Mouse (Mus musculus) neutrophil, adult 83 days (primary cell): ENCODE data around the gene Hoxa13. TPM values are rescaled to one million over a fixed set of nuclear protein-coding genes. Genes with fewer than 3 reads are reported as not detected.

Experiments used
- total RNA-seq, 2 experiments: library from RNA; stranded (reverse); gene quantifications; one replicate each; pipeline ENCODE4 v1.2.4; 2023

Gene Hoxa13
- total RNA-seq: not detected

DNA sequence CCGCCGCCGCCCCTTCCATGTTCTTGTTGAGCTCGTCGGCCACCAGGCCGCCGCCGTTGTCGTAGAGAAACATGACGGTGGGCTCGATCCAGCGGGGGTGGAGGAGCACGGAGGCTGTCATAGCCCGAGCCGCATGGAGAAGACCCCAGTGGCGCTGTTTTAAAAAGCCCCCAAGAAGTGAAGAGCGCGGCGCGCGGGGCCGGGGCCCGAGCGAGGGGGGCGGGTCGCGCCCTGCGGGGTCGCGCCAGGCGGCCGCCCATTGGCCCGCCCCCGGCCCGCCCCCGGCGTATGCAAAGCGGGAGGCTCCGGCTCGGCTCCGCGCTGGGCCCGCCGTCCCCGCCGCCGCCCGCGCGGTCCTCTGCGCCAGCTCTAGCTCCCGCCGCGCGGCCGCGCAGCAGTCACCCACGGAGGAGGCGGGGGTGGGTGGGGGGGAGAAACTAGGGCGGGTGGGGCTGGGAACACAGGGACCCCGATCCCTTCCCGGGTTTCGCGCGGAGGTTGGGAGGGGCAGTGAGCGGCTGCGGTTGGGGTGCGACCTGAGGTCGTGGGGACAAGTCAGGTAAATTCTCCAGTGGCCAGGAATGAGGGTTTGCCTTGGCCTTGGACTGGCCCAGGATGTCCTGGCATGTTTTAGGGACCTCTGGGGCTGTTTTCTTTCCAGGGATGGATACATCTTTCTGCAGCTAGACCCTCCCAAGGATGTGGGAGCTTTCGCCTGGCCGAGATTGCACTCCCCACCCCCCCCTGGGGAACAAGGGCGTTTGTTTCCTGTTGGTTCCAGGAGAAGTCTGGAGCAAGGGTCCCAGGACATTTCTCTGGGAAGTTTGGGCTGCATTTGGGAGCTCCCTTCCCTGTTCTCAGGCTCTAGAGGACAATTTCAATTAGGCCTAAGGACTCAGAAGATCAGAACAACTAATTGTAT, at the start of gene Hoxa13:
Gene Hoxa13, minus strand, starts transcription at position 227 of the 922 bp plus-strand sequence.

DNA sequence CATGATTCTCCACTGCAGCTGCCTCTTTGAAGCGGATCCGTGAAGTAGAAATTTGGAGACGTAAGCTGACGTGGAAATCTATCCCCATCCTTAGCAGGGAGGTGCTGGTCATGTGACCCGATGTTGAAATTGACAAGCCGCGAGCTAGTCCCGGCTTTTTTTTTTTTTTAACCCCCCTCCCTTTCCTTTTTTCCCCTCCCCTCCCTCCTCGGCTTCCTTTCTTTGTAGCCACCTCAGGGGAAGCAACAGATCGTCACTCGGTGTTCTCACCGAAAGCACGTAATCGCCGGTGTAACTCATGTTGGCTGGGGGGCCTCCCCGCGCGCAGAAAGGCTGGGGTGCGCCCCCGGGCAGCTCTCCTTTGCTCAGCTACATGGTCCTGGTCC, 14.9 kb downstream of the Hoxa13 start, which contains the start of gene Hoxa11:
Gene Hoxa11, minus strand, starts transcription at position 54 of the 386 bp plus-strand sequence.

DNA sequence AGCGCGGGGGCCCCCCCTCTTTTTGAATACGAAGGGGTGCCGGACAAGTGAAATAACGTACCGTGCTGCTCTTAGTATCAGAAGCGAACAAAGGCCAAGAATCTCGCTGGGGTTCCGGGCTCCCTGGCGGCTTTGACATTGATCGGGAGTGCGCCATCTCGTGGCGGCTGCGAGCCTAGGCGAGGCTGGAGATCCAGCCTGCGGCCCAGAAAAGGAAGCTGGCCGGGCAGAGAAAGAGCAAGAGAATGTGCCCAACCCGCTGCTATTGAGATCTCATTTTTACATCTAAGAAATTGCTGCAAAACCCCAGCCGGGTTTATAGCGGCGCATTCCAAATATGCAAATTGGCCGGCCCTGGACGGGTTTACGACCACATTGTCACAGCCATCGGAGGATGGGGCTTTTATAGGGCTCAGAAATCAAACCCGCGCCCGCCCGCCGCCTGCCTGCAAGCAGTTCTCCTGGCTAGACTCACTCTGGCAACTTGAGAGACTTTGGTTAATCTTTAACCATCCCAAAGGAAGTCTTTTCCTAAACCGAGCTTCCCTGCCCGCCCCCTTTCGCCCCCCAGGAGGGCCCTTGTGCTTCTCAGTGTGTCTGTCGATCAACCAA, 20.2 kb downstream of the Hoxa13 start, which contains the start of gene Hoxa10:
Gene Hoxa10, minus strand, starts transcription at position 466 of the 612 bp plus-strand sequence.

DNA sequence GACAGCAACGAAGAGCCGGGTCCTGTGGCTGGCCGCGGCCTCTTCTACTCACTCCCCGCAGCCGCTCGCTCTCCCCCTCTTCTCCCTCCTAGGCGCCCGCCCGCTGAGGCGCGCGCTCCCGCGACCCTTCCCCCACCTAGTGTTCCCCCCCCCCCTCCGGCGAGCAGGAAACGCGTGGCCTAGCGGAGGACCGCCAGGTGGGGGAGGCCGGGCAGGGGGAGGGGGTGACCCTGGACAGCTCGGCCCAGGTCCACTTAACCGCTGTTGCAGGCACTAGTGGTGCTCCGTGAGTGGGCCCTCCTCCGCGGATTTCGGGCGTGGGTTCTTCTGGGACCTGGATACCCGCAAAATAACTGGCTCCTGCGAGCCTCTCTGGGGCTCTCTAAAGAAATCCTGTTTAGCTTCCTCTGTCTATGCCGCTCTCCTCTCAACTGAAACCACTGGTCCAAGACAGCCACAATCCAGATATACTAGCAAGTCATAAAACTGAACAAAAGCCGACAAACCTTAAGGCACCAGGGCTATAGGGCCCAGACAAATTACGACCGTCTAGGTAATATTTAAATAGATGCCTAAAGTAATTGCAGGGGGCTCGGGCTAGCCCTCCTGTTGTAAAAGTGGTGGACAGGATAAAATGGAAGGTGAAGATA, 30.0 kb downstream of the Hoxa13 start, which contains the start of gene Hoxa9:
Gene Hoxa9, minus strand, starts transcription at position 574 of the 650 bp plus-strand sequence.

DNA sequence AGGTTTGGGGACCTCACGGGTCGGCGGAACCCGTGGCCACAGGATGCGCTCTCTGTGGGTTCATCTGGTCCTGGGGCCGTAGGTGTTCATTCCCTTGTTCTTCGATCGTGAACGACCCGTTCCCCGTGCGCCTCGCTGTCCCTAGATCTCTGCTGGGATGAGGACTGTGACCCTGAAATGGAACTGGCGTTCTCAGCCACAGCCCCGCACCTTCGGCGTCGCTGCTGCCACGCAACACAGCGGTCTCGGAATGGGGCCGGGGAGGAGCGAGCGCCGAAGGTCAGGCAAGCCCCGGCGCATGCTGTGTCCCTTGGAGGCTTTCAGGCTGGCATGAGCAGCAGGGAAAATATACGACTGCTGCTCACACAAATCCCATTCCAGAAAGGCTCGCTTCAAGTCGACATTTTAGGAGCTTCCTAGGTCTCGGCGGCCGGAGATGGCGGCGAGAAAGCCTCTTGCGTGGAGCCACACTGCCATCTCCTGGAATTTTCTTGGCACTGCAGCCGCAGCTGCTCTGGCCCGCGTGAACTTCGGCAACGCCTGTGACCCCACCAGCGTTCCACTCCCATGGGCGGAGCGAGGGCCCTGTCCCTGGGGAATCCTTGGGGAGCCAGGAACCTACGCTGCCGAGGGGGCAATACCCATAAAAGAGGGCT, 39.2 kb downstream of the Hoxa13 start, which contains the start of gene Hoxa7:
Gene Hoxa7, minus strand, starts transcription at position 518 of the 656 bp plus-strand sequence.

DNA sequence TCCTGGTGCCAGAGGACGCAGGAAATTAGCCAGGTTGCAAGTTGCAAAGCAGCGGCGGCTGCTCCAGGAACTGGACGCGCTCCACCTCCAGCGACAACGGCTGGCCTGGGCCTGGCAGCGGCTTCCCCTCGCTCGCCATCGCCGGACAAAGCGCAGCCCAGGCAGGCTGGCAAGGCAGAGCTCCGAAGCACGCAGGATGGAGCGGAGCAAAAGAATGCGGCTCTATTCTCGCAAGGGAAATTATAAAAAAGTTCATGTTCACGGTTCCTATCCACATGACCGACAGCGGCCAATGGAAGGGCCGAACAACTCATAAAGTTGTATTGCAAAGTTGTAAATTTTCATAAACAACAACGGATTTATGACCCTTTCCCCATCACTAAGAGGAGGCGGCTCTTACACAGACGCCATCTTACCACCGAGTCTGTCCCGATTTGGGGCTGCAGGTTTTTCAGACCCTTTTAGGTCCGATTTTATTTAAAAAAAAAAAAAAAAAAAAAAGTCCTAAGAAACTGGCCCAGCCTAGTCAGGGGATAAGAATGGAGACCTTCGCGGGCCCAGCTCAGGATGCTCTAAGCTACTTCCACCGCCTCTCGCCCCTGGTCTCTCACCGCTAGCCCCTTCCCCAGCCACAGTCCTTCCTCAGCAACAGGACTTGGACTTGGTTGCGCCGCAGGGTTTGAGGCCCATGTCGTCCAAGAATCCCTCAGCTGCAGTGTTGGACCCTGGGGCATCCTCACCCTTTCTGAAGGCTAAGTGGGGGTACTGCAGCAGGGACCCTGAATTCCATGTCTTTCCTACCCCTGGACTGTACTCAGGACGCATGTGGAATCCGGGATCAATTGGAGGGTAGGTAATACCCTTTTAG, 47.3 kb downstream of the Hoxa13 start, which contains the start of the genes Hoxa3 and Gm28308:
Gene Hoxa3, minus strand, starts transcription at position 218 of the 868 bp plus-strand sequence.
Gene Gm28308, minus strand, starts transcription at position 221 of the 868 bp plus-strand sequence.

DNA sequence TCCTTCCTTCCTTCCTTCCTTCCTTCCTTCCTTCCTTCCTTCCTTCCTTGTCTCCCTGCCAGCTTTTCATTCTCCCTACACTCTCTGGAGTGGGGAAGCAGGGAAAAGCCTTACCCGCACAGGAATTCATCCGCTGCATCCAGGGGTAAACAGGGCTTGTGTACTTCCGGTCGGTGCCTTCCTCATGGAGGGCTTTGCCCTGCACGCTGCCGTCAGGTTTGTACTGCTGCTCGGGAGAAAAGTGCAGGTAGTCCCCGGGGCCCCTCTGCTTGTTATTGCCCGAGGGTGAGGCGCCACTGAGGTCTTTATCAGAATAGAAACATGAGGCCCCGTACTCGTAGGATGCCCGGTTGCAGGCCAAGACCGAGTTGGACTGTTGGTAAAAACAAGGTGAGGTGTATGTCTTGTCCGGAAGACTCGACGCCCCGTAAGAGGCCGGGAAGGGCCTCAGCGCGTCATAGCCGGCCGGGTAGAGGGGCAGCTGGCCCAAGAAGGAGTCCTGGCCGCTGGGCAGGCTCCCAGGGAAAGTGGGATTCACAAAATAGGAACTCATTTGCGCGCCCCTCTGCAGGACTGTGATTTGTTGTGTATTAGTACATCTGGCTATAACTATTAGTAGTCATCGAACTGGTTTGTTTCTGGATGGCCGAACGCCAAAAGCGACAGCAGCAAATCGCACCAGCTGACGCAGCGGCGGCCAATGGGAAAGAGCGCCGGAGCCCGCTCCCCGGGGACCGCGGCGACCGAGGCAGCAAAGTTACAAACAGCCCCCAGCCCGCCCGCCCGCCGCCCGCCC, 52.4 kb downstream of the Hoxa13 start, which contains the start of gene Hoxa6:
Gene Hoxa6, minus strand, starts transcription at position 651 of the 796 bp plus-strand sequence.

Other genes starting within 250 kb of the Hoxa13 start
- gene Skap2, start 248.3 kb downstream of the Hoxa13 start, total RNA-seq: 100 to 1,000 TPM; 187 to 226 TPM
- not detected for gene Hoxa1, start 102.6 kb downstream of the Hoxa13 start, total RNA-seq
- not detected for gene Hoxa2, start 96.0 kb downstream of the Hoxa13 start, total RNA-seq
- gene 5730596B20Rik, start 83.4 kb downstream of the Hoxa13 start, total RNA-seq: not detected
- gene Hoxa4, start 69.1 kb downstream of the Hoxa13 start, total RNA-seq: under 1 TPM in 1 of 2 experiments, not detected in 1; 0.24 TPM
- gene Hoxa5, start 56.3 kb downstream of the Hoxa13 start, total RNA-seq: not detected
- gene Hoxa6, start 52.2 kb downstream of the Hoxa13 start, total RNA-seq: not detected
- under 1 TPM in 1 of 2 experiments, not detected in 1; 0.46 TPM for gene Hoxa3, start 47.5 kb downstream of the Hoxa13 start, total RNA-seq
- not detected for gene Gm28308, start 47.5 kb downstream of the Hoxa13 start, total RNA-seq
- under 1 TPM in 1 of 2 experiments, not detected in 1; 0.90 TPM for gene Hoxa7, start 39.0 kb downstream of the Hoxa13 start, total RNA-seq
- gene Hoxa9, start 29.8 kb downstream of the Hoxa13 start, total RNA-seq: 1 to 10 TPM in 1 of 2 experiments, under 1 TPM in 1; 0.31 to 1.1 TPM
- gene Hoxa10, start 20.0 kb downstream of the Hoxa13 start, total RNA-seq: under 1 TPM in 1 of 2 experiments, not detected in 1; 0.15 TPM
- gene Hoxa11, start 15.1 kb downstream of the Hoxa13 start, total RNA-seq: not detected
- gene Evx1, start 52.6 kb upstream of the Hoxa13 start, total RNA-seq: not detected